Mouse (Mus musculus) urinary bladder, adult 18-20 months (tissue): ENCODE data around the gene 2810459M11Rik.
A peak's percentile ranks its signal among the peaks of the same experiment; 100 is the strongest.

ENCODE experiments used
- DNase-seq, 2 experiments: peaks; one replicate each; pipeline ENCODE4 v3.0.0; 2022; ENCODE audit warnings: low spot score in 2 of 2, mixed read lengths in 2 of 2

2810459M11Rik gene

DNA sequence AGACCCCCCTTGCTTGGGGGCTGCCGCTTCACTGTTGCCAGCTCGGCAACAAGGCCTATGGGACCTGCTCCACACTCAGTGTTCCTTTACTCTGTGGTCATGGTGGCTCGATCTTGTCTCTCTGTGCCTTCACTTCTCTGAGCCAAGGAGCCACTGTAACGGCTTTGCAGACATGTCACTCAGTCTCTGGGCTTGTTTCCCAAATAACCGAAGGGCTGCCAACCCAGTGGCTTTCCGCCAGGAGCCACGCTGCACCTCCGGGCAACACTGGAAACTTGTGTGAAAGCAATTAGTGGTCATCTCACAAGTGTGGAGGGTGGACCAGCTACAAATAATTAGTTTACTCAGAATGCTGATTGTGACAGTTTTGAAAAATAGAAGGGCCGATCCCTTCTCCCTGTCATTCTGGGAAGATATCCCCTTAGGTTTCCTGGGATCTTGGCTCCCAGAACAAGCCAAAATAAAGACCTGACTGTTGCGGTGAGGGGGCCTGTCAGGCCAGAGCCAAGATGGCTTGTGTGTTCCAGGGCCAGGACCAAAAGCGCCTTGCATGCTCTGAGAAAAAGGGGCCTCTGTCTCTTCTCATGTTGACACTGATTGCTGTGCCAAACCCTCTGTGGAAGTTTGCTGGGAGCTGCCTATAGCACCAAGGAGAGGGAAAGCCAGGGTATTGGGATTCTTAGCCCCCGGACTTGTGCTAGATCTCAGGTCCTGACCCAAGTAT, 7.7 kb downstream of the 2810459M11Rik start:
- no peak for DNase-seq

DNA sequence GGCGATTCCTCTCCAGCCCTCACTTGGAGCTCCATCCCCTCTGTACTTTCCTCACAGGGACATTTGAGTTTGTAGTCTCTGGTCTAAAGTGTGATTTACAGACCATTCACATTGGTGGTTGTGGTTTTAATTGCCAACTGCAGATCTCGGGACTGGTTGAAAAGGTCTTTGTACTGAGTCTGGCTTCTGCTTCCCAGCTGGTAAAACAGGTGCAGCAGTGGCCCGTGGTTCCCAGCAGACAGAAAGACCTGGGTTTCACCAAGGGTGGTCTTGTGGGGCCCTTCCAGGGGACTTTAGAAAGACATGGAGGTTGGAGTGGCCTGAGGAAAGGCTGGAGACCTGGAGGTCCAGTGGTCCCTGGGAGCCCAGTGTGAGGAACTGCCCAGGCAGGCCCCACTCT, 9.3 kb downstream of the 2810459M11Rik start:
- no peak for DNase-seq

DNA sequence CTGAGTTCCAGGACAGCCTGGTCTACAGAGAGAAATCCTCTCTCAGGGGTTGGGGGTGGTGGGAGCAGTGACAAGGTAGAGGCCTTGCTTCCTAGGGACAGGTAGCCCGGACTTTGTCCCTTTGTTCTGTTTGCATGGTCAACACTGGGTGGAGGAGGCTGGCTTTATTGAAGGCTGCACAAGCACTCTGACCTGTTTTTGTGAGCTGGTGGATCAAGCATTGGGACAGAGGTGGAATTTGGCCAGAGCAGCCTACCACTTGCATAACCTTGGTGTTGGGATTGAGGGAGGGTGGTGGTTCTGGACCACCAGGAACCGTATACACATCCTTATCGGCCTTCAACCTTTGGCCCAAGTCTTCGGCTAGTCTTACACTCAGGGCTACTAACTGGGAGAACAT, 10.6 kb downstream of the 2810459M11Rik start:
- DNase-seq: no peak

DNA sequence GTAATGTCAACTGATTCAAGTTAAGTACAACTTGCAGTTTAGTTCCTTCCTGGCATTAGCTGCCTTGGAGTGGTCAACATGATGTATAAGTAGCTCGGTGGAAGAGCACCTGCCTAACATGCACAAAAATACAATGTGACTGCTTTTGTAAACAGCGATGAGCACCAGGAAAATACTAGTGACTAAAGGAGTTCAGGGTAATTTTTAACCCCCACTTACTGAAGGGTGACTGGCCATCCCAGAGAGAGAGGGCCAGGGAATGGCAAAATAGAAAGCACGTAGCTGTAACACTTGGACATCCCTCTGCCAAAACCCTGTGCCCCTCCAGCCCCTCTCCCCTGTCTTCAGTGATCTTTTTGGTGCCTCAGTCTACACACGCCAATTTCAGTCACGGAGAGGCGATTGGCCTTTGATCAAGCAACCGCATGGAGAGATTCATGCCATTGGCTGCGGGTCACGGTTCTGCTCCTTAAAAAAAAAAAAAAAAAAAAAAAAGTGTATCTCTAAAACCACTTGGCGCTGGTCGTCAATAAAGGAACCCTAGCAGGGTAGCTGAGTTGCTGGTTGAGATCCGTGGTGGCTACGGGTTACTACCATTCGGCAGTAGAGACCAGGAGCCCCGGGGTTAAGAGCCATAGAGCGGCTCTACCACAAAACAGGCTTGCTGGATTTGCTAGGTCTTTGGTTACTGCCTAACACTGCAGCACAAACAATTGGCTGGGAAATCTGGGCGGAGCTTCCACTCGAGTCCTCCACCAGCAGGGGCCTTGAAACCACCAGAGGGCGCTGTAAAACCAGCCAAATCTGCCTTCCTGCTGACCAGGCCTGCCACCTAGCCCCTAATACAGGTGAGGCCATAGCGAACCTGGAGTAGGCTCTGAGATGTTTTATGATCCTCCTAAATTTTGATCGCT, 13.4 kb downstream of the 2810459M11Rik start:
- peak; percentile 87 for DNase-seq

DNA sequence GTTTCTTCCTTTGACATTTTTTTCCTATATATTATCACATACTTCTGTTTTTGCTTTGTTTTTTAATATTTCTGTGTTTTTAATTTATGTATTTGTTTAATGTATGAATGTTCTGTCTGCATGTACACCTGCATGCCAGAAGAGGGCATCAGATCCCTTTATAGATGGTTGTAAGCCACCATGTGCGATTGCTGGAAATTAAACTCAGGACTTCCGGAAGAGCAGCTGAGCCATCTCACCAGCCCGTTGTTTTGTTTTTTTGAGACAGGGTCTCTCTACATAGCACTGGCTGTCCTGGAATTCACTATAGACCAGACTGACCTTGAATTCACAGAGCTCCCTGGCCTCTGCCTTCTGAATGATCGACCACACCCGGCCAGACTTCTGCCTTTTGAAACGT, 16.9 kb downstream of the 2810459M11Rik start:
- no peak for DNase-seq

DNA sequence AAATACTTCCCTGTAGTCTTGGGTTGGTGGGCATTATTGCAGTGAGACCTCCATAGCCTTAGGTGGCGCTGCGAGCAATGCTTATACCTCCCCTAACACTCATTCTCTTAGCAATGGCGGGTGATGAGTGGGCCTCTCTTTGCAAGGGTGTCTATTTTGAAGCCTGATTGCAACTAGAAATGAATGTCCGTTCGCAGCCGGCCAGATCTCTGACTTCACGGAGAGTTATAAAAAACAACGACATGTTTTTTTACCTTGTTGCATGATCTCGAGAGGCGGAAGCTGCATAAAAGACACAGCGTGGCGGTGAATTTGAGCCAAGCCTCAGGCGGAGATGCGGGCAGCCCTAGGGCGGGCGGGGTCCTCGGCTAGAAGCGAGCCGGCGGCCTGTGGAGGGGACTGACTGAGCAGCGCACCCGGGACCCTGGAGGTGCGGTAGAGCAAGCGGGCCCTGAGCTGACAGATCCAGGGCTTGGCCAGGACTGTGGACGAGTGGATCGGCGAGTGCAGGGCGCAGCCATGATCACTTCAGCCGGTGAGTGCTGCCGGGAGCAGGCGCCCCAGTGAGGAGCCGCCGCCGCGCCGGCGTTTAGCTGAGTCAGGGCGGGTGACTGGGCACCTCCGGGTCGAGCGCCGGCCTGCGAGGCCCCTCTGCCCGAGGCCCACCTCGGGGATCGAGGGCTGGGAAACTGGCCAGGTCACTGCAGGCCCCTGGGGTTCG, 18.8 kb downstream of the 2810459M11Rik start, which contains the start of gene Psmd1:
Gene Psmd1 (plus strand): TSS at position 117 of the 721 bp plus-strand sequence.
- DNase-seq: peak; percentile 77 to 91

DNA sequence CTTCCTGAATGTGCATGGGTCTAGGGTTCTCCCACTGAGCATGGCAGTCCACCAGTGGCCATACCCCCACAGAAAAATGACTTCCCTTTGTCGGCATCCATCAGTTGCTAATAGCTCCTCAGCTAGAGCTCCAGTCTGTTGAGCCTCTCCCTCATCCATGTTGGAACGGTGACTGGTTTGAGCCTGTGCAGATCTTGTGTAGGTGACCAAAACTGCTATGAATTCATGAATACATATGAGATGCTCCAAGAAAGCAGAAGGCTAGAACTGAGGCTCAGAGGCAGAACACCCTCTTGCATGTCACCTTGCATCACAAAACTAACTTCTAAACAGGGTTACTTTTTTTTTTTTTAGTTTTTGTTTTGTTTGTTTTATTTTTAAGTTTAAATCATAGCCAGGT, 30.9 kb downstream of the 2810459M11Rik start:
- no peak for DNase-seq

DNA sequence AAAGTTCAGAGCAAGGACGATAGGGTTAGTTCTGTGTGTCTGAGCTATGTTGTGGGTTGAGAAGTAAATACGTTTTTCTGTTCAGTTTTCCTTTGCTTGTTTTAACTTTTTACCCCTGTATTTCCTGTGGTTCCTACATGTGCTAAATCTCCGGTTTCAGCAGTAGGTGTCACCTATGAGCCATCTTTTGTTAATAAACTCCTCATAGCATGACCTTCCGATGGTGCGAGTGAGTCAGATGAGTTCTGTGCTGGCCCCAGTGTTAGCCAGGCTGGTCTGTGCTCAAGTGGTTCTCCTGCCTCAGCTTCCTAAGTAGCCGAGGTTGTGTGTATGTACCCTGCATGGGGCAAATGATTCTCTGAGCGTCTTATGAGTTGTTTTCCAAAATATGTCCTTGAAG, 48.8 kb downstream of the 2810459M11Rik start:
- no peak for DNase-seq

DNA sequence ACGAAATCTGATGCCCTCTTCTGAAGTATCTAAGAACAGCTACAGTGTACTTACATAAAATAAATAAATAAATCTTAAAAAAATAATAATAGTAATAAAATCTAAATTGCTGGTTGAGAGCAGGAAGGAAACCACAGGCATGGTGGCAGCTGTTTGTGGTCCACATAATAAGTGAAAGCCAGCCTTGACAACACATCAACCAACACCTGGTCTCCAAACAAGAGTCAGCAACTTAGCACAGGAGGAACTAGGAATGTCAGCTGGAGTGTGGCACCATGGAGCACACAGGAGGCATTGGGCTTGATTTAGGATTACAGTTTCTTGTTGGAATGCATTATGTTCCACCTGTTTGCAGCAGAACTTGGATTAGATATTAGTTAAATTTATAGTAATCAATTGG, 59.4 kb downstream of the 2810459M11Rik start:
- DNase-seq: no peak
